Mouse (Mus musculus) liver, embryonic 15.5 days (tissue): Measurements from ENCODE around the gene Trim65. TPM values are rescaled to one million over a fixed set of nuclear protein-coding genes. Genes with fewer than 3 reads are reported as not detected.

Source experiments
- ATAC-seq: fragments of 200-750 bp; cut with Nextera tagmentation; 2 replicates; pipeline ENCODE4 v1.8.0; 2017; ENCODE audit warnings: moderate number of reproducible peaks, mild to moderate bottlenecking, moderate library complexity; ENCODE audit not compliant: insufficient read depth
- H3K27ac ChIP-seq: fragments of 300-500 bp; sonication (generic); replicated peaks from 2 replicates; pipeline ENCODE4 v1.5.1; 2015; ENCODE audit warnings: mild to moderate bottlenecking, inconsistent platforms
- H3K27me3 ChIP-seq: fragments of 300-500 bp; sonication (generic); 2 replicates; pipeline ENCODE4 v1.6.1; 2015; ENCODE audit warnings: mild to moderate bottlenecking, inconsistent platforms
- H3K36me3 ChIP-seq: fragments of 300-500 bp; sonication (generic); replicated peaks from 2 replicates; pipeline ENCODE4 v1.6.1; 2015; ENCODE audit warnings: moderate library complexity, mild to moderate bottlenecking, inconsistent platforms
- H3K4me1 ChIP-seq: fragments of 300-500 bp; sonication (generic); replicated peaks from 2 replicates; pipeline ENCODE4 v1.6.1; 2015; ENCODE audit warnings: inconsistent platforms
- H3K4me2 ChIP-seq: fragments of 300-500 bp; sonication (generic); 2 replicates; pipeline ENCODE4 v1.6.1; 2015; ENCODE audit warnings: moderate library complexity, mild to moderate bottlenecking, inconsistent platforms
- H3K4me3 ChIP-seq: fragments of 300-500 bp; sonication (generic); replicated peaks from 2 replicates; pipeline ENCODE4 v1.5.1; 2015; ENCODE audit warnings: mild to moderate bottlenecking, inconsistent platforms
- H3K9ac ChIP-seq: fragments of 300-500 bp; sonication (generic); 2 replicates; pipeline ENCODE4 v1.6.1; 2015; ENCODE audit warnings: moderate library complexity, mild to moderate bottlenecking, inconsistent platforms
- H3K9me3 ChIP-seq: fragments of 300-500 bp; sonication (generic); replicated peaks from 2 replicates; pipeline ENCODE4 v1.6.1; 2016; ENCODE audit warnings: inconsistent platforms
- WGBS: fragments of 180-500 bp; shearing (Covaris S2); methylation state at CpG from one replicate; pipeline ENCODE4 v1.1.7; 2015; ENCODE audit warnings: mixed read lengths; ENCODE audit not compliant: insufficient replicate concordance; 5-methylcytosine and 5-hydroxymethylcytosine counted together
- polyA plus RNA-seq: library from polyadenylated mRNA; unstranded; fragments of >200 nt; fragmentation: Nextera tagmentation; extraction: Ambion mirVana; gene quantifications from 2 replicates; pipeline ENCODE4 v1.2.1, GENCODE M21; 2015

Gene Trim65
- polyA plus RNA-seq, 1 experiment from 2014 or later = 1.2 TPM

DNA sequence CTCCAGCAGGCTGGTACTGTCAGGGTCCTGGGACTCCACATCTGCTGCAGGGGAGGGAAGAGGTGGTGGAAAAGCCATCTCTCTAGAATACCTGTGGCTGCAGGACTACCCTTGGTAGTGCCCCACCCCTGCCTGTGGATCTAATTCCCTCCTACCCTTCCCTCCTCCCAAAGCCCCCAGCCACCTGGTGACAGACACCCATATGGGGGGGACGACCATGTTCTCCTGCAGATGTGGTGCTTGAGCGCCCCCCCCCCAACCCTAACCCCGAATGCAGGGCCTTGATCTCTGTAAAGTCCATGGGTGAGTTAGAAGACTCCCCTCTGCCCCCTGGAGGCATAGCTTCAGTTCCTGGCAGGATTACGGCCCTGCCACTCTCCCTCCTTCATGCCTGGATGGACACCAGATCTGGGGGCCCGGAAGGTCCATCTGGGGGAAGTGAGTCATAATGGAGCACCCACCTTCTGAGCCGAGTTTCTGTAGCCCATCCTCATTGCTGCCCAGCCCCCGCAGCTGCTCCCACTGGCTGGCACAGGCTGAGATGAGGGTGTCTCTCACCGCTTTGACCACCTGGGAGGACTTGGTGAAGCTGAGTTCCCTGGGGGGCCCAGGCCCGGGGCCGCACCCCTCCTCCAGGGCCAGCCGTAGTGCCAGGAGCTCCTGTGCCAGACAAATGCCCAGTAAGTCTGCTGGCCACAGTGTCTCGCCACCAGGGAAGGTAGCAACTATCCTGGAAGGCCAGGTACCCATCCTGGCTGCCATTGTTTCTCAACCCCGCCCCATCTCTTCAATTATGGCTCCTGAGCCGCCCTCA, 23.8 kb downstream of the Trim65 start:
- no peak overlapping the region for H3K9ac ChIP-seq
- H3K4me1 ChIP-seq = peaks cover 69% of the 10 kb centered on the region
- H3K4me3 ChIP-seq = no peak overlapping the region
- no peaks in the 10 kb centered on the region for H3K36me3 ChIP-seq
- H3K4me2 ChIP-seq = no peak overlapping the region
- H3K27me3 ChIP-seq = peaks cover 66% of the 10 kb centered on the region
- ATAC-seq = no peak
- H3K9me3 ChIP-seq = no peaks in the 10 kb centered on the region
- no peak overlapping the region for H3K27ac ChIP-seq
- WGBS = 38% methylated on average over 14 of the region's 14 CpGs

DNA sequence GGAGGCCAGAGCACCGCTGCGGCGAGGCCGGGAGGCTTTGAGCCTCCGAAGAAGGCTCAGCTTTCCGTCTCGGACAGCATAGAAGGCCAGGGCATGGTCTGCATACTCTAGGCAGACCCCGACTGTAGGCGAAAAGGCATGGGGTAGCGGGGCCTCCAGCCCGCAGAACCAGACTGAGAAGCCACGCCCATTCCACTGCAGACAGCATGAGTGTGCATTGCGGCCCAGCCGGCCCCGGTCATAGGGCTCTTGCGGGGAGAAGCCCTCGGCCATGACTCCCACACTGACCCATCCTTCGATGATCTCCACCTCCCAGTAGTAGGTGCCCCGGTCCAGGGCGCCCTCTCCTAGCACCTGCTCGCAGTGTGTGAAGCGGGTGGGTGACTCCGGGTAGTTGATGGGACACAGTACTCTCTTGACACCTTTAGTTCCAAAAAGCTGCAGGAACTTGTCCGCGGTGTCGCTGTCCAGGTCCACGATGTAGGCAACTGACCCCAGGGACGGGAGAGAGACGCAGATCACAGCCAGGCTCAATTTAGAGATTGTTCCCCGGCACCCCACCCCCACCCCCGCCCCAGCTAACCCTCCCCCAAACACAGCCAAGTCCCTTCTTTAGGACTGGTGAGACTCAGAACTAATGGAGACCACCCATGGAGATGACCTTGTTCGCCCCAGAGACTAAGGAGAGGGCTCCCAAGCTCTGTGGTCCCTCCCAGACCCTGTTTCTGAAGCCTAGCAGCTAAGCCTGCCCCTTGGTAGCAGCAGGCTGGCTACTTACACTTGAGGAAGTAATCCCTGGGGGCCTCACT, 24.6 kb downstream of the Trim65 start:
- H3K9ac ChIP-seq = no peak overlapping the region
- no peak for ATAC-seq
- peaks cover 58% of the 10 kb centered on the region for H3K27me3 ChIP-seq
- H3K36me3 ChIP-seq = no peaks in the 10 kb centered on the region
- H3K9me3 ChIP-seq = no peaks in the 10 kb centered on the region
- 25% methylated on average over 32 of the region's 32 CpGs for WGBS
- H3K4me1 ChIP-seq = peaks cover 77% of the 10 kb centered on the region
- H3K27ac ChIP-seq = no peak overlapping the region
- peak overlapping the region; percentile 35 for H3K4me2 ChIP-seq
- H3K4me3 ChIP-seq = no peak overlapping the region

DNA sequence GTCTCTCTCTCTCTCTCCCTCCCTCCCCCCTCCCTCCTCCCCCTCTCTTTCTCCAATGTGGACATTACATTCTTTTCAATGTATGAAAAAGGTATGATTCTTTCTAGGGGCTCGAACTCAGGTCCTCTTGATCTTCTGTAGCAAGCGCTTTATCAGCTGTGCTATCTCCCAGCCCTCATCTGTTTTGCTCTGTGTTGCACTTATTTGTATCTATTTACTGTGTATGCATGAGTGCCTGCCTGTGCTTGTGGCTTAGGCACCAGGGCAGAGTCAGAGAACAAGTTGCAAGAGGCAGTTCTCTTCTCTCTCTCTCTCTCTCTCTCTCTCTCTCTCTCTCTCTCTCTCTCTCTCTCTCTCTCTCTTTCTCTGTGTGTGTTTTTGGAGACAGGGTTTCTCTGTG, 25.9 kb downstream of the Trim65 start:
- no peak overlapping the region for H3K4me2 ChIP-seq
- H3K9ac ChIP-seq = no peak overlapping the region
- no peak for ATAC-seq
- H3K27me3 ChIP-seq = peaks cover 45% of the 10 kb centered on the region
- H3K27ac ChIP-seq = no peak overlapping the region
- no peaks in the 10 kb centered on the region for H3K9me3 ChIP-seq
- H3K36me3 ChIP-seq = no peaks in the 10 kb centered on the region
- 61% methylated on average over 2 of the region's 2 CpGs for WGBS
- no peak overlapping the region for H3K4me3 ChIP-seq
- peaks cover 83% of the 10 kb centered on the region for H3K4me1 ChIP-seq

DNA sequence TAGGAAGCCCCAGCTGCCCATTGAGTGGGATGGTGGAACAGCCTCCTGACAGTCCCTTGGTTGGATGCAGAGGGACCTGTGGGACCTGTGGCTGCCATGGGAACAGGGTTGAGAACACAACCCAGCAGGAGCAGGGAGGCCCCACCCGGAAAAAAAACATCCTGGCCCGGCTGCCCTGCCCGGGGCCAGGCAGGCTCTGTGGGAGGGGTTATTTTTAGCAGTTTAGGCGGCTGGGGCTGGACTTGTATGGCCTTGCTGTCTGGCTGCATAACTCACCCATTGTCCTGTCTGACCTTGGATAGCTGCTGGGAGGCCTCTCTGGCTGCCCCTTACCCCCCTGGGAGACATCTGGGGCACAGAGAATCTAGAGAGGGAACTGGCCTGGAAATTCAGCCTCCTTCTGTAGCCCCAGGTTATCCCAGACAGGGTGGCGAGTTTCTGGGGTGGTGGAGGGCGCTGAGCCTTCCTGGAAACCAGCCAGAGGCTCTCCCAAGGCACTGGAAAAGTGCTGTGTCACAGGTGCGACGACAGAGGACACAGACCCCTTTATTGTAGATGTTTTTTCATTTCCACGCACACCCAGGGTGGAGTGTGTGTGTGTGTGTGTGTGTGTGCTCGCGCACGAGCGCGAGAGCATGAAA, 26.8 kb downstream of the Trim65 start:
- no peak overlapping the region for H3K4me2 ChIP-seq
- 36% methylated on average over 14 of the region's 14 CpGs for WGBS
- H3K27me3 ChIP-seq = peaks cover 36% of the 10 kb centered on the region
- peak overlapping the region; percentile 62 for H3K27ac ChIP-seq
- H3K36me3 ChIP-seq = no peaks in the 10 kb centered on the region
- no peak overlapping the region for H3K9ac ChIP-seq
- H3K4me1 ChIP-seq = peaks cover 83% of the 10 kb centered on the region
- ATAC-seq = peak; percentile 57
- no peak overlapping the region for H3K4me3 ChIP-seq
- H3K9me3 ChIP-seq = no peaks in the 10 kb centered on the region

- 58% methylated on average over 12 of the region's 12 CpGs for WGBS
- Histone ChIP-seq H3K4me2 (no peak overlapping the region), H3K36me3 (no peaks in the 10 kb centered on the region), H3K9me3 (no peaks in the 10 kb centered on the region), H3K27ac (peak overlapping the region; percentile 62; the same call in 1 of the 2 replicates), H3K4me1 (peaks cover 82% of the 10 kb centered on the region), H3K9ac (no peak overlapping the region), H3K4me3 (no peak overlapping the region), H3K27me3 (peaks cover 30% of the 10 kb centered on the region)
- ATAC-seq = no peak
These were observed 27.4 kb downstream of the Trim65 start for GRCm38 (mm10) chr11:116103572-116103971.

DNA sequence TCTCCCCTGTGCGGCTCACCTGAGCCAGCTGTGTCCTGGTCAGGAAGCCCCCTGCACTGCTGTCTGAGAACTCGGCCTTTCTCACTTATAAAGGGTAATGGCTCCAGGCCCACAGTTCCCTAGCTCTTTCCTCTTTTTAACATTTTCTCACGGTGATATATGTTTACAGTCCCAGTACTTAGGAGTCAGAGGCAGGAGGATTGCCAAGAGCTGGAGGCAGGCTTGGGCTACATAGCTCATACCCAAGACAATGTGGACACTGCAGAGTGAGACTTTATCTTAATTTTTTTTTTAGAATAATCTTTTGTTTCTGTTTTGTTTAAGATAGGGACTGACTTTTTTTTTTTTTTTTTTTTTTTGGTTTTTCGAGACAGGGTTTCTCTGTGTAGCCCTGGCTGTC, 28.5 kb downstream of the Trim65 start:
- H3K36me3 ChIP-seq = no peaks in the 10 kb centered on the region
- no peaks in the 10 kb centered on the region for H3K9me3 ChIP-seq
- peaks cover 19% of the 10 kb centered on the region for H3K27me3 ChIP-seq
- no peak for ATAC-seq
- 32% methylated on average over 4 of the region's 4 CpGs for WGBS
- H3K4me3 ChIP-seq = no peak overlapping the region
- peaks cover 77% of the 10 kb centered on the region for H3K4me1 ChIP-seq
- peak overlapping the region; percentile 55; the same call in 1 of the 2 replicates for H3K27ac ChIP-seq
- H3K4me2 ChIP-seq = no peak overlapping the region
- no peak overlapping the region for H3K9ac ChIP-seq

DNA sequence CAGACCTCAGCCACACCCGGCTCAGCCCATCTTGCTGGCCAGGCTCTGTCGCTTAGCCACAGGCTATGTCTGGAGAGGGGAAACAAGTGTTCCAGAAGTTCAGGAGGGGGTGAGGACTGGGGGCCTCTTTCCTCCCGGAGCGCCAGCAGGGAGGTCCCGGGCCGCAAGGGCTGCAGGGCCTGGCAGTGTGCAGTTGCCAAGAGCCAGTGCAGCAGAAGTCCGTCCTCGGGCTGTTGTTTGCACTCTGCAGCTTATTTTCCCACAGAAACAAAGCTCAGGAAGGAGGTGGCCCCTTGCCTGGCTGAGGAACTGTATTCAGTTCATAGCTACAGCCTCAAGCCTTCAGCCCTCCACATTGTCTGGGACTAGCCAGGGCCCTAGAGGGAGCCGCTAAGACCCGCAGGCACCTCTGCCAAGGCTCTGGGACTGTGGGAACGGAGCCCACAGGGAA, 29.0 kb downstream of the Trim65 start:
- ATAC-seq = no peak
- peaks cover 72% of the 10 kb centered on the region for H3K4me1 ChIP-seq
- H3K36me3 ChIP-seq = no peaks in the 10 kb centered on the region
- 22% methylated on average over 11 of the region's 11 CpGs for WGBS
- no peak overlapping the region for H3K9ac ChIP-seq
- H3K4me3 ChIP-seq = no peak overlapping the region
- peaks cover 14% of the 10 kb centered on the region for H3K27me3 ChIP-seq
- H3K4me2 ChIP-seq = peak overlapping the region; percentile 21; the same call in 1 of the 2 replicates
- no peaks in the 10 kb centered on the region for H3K9me3 ChIP-seq
- peak overlapping the region; percentile 55 for H3K27ac ChIP-seq

DNA sequence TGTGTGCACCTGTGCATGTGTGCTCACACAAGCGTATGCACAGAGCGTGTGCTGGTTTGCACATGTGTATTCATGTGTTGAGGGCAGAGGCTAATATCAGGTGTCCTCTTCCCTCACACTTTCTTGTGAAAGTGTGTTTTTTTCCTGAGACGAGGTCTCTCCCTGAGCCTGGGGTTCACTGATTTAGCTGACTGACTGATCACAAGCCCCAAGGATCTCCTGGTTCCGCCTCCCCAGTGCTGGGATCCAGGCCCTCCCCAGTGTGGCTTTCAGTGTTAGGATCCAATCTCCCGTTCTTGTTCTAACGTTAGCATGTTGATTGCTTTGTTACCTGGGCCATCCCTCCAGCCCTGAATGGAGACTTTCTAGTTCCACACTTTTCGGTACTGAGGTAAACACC, 30.1 kb downstream of the Trim65 start:
- H3K4me3 ChIP-seq = no peak overlapping the region
- 0 out of 2 replicates have a peak overlapping the region, but pooled peaks have one; percentile 41 for H3K27ac ChIP-seq
- peaks cover 61% of the 10 kb centered on the region for H3K4me1 ChIP-seq
- no peak overlapping the region for H3K9ac ChIP-seq
- H3K4me2 ChIP-seq = no peak overlapping the region
- H3K27me3 ChIP-seq = peaks cover 3% of the 10 kb centered on the region; the same call in 1 of the 2 replicates
- ATAC-seq = no peak
- 75% methylated on average over 7 of the region's 7 CpGs for WGBS
- H3K9me3 ChIP-seq = no peaks in the 10 kb centered on the region
- no peaks in the 10 kb centered on the region for H3K36me3 ChIP-seq

DNA sequence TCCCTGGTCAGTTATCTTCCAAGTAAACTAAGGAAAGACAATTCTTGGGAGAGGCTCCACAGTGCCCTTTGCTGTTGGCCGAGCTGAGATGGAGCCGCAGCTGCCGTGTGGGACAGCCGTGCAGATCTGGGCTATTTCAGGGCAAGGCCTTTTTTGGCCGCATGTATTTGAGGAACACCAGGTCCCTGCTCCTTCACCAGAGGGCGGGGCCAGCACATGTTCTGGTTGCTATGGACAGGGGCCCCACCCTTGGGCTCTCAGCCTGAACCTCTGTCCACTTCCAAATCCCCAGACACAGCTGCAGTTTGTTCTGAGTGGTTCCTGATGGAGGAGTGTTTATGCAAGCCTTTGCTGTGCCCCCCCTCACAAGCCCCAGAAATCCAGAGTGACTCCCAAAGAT, 30.5 kb downstream of the Trim65 start:
- WGBS = 54% methylated on average over 6 of the region's 6 CpGs
- Histone ChIP-seq H3K27ac (no peak overlapping the region), H3K27me3 (no peaks in the 10 kb centered on the region; the same call in 1 of the 2 replicates), H3K9ac (no peak overlapping the region), H3K9me3 (no peaks in the 10 kb centered on the region), H3K36me3 (no peaks in the 10 kb centered on the region), H3K4me2 (no peak overlapping the region), H3K4me1 (peaks cover 59% of the 10 kb centered on the region), H3K4me3 (no peak overlapping the region)
- ATAC-seq = no peak

DNA sequence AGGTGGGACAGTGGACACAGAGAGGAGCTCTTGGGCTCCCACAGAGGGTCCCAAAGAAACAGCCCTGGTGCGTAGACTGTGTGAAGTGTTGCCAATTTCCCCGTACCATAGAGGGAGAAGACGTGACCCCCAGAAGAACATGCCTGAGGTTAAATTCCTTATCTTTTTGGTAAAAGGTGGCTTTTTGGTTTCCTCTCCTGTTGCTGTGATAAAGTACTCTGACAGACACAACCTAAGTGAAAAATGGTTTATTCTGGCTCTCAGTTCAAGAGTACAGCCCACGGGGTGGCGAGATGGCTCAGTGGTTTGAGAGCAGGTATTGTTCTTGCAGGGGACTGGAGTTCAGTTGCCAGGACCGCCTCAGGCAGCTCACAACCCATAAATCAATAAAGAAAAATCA, 31.5 kb downstream of the Trim65 start:
- WGBS = 29% methylated on average over 6 of the region's 6 CpGs
- Histone ChIP-seq H3K36me3 (no peaks in the 10 kb centered on the region), H3K9me3 (no peaks in the 10 kb centered on the region), H3K27ac (peak overlapping the region; percentile 35; the same call in 1 of the 2 replicates), H3K4me1 (peaks cover 55% of the 10 kb centered on the region), H3K9ac (no peak overlapping the region), H3K4me2 (no peak overlapping the region), H3K27me3 (no peaks in the 10 kb centered on the region; the same call in 1 of the 2 replicates), H3K4me3 (no peak overlapping the region)
- no peak for ATAC-seq
